Mouse (Mus musculus): ENCODE measurements around the gene Gadl1. TPM values are rescaled to one million over a fixed set of nuclear protein-coding genes. Genes with fewer than 3 reads are reported as not detected.

Gadl1 gene
- total and polyA plus RNA-seq, 3 experiments: 0.06 to 0.08 TPM; not detected in 1

DNA sequence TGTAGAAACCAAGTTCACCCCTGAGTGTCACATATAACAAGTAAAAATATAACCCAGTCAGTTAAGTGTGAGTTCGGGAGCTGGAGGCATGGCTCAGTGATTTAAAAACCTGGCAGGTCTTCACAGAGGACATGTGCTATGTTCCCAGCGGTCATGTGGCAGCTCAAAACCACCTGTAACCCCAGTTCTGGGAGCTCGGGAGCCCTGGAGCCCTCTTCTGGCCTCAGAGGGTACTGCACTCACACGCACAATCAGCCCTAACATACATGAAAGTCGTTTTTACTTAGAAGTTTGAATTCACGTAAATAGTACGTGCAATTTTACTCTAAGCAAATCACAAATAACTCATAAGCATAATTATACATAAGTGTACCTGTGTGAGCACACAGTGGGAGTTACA lies 81.4 kb downstream of the Gadl1 start:
- Histone ChIP-seq H3K9me3 (replicated peaks; ENCODE audit: insufficient read depth, low read length) (no peaks in the 10 kb centered on the region), H3K27me3 (ENCODE audit: control insufficient read depth in 1 of 2, insufficient read depth in 2 of 2, low read length in 2 of 2) (no peaks in the 10 kb centered on the region), H3K36me3 (ENCODE audit: control insufficient read depth in 1 of 2, insufficient read depth in 2 of 2, low read length in 2 of 2) (no peaks in the 10 kb centered on the region), H3K4me1 (ENCODE audit: control insufficient read depth in 1 of 2, insufficient read depth in 2 of 2, low read length in 2 of 2) (no peaks in the 10 kb centered on the region), H3K79me2 (ENCODE audit: control insufficient read depth, insufficient read depth, low read length, poor library complexity) (no peaks in the 10 kb centered on the region), H3K27ac (ENCODE audit: control insufficient read depth, low read depth, low read length) (no peak overlapping the region), H3K4me3 (ENCODE audit: control insufficient read depth in 1 of 2, insufficient read depth in 1 of 2, low read depth in 2 of 2, low read length in 2 of 2) (no peak overlapping the region), H3K9ac (ENCODE audit: control insufficient read depth, low read depth, low read length, poor library complexity, severe bottlenecking) (no peak overlapping the region)
- peak; percentile 4 for DNase-seq (ENCODE audit: low read depth, low spot score)
- TF ChIP-seq POLR2AphosphoS2 (IDR thresholded peaks at IDR 0.05; ENCODE audit: low read length) (no peak), ETS1 (IDR thresholded peaks at IDR 0.05; ENCODE audit: low read depth, low read length) (no peak), ZC3H11A (IDR thresholded peaks at IDR 0.05; ENCODE audit: low read depth, low read length) (no peak), E2F4 (IDR thresholded peaks at IDR 0.05; ENCODE audit: borderline replicate concordance, low read depth, low read length) (no peak), SIN3A (IDR thresholded peaks at IDR 0.05; ENCODE audit: low read length) (no peak), CTCF (IDR thresholded peaks at IDR 0.05 in 2 of 3, conservative IDR thresholded peaks at IDR 0.05 in 1 of 3; ENCODE audit: control insufficient read depth in 1 of 3, insufficient read depth in 1 of 3, low read depth in 2 of 3, low read length in 3 of 3, poor library complexity in 1 of 3, severe bottlenecking in 1 of 3) (peak in 2 of 3 experiments; percentile 29 to 34; a peak in 5 of 6 replicates), USF2 (IDR thresholded peaks at IDR 0.05; ENCODE audit: borderline replicate concordance in 1 of 2, insufficient read depth in 1 of 2, low read depth in 1 of 2, low read length in 2 of 2) (no peak), TBP (IDR thresholded peaks at IDR 0.05; ENCODE audit: low read depth, low read length) (no peak)

- Histone ChIP-seq H3K9me3 (replicated peaks; ENCODE audit: insufficient read depth, low read length) (no peaks in the 10 kb centered on the region), H3K4me3 (ENCODE audit: control insufficient read depth in 1 of 2, insufficient read depth in 1 of 2, low read depth in 2 of 2, low read length in 2 of 2) (no peak overlapping the region), H3K79me2 (ENCODE audit: control insufficient read depth, insufficient read depth, low read length, poor library complexity) (no peaks in the 10 kb centered on the region), H3K27me3 (ENCODE audit: control insufficient read depth in 1 of 2, insufficient read depth in 2 of 2, low read length in 2 of 2) (no peaks in the 10 kb centered on the region), H3K9ac (ENCODE audit: control insufficient read depth, low read depth, low read length, poor library complexity, severe bottlenecking) (no peak overlapping the region), H3K36me3 (ENCODE audit: control insufficient read depth in 1 of 2, insufficient read depth in 2 of 2, low read length in 2 of 2) (no peaks in the 10 kb centered on the region), H3K4me1 (ENCODE audit: control insufficient read depth in 1 of 2, insufficient read depth in 2 of 2, low read length in 2 of 2) (no peaks in the 10 kb centered on the region), H3K27ac (ENCODE audit: control insufficient read depth, low read depth, low read length) (no peak overlapping the region)
- TF ChIP-seq MAZ (IDR thresholded peaks at IDR 0.05; ENCODE audit: low read depth, low read length) (no peak), SIN3A (IDR thresholded peaks at IDR 0.05; ENCODE audit: low read length) (no peak), ZNF384 (IDR thresholded peaks at IDR 0.05; ENCODE audit: low read depth, low read length) (no peak), ELF1 (IDR thresholded peaks at IDR 0.05; ENCODE audit: low read depth, low read length) (no peak), RCOR1 (IDR thresholded peaks at IDR 0.05; ENCODE audit: low read depth, low read length) (no peak), MAX (IDR thresholded peaks at IDR 0.05; ENCODE audit: low read length) (no peak), MYB (IDR thresholded peaks at IDR 0.05; ENCODE audit: low read depth, low read length) (no peak), NELFE (IDR thresholded peaks at IDR 0.05; ENCODE audit: low read depth, low read length) (no peak), HCFC1 (IDR thresholded peaks at IDR 0.05; ENCODE audit: low read depth, low read length) (no peak), BHLHE40 (IDR thresholded peaks at IDR 0.05; ENCODE audit: borderline replicate concordance, low read depth, low read length) (no peak), MEF2A (IDR thresholded peaks at IDR 0.05; ENCODE audit: extremely low read depth, insufficient replicate concordance, low read depth, low read length, poor library complexity, severe bottlenecking) (no peak), GATA1 (IDR thresholded peaks at IDR 0.05; ENCODE audit: low read depth, low read length) (no peak)
- DNase-seq (ENCODE audit: low read depth, low spot score): no peak
Measured at GRCm38 (mm10) chr9:115994772-115995171, 85.5 kb downstream of the Gadl1 start.
